Mouse (Mus musculus) neural tube, embryonic 14.5 days (tissue): ENCODE results near the gene Vmn1r22. TPM values are rescaled to one million over a fixed set of nuclear protein-coding genes. Genes with fewer than 3 reads are reported as not detected.
"Not testable (repeated sequence)": the region's sequence is repeated elsewhere in the genome, so short reads cannot be mapped to it uniquely, and the experiment has no call there.

Source experiments
- ATAC-seq: fragments of 200-750 bp; cut with Nextera tagmentation; 2 replicates; pipeline ENCODE4 v1.8.0; 2017; ENCODE audit warnings: low read depth, mild to moderate bottlenecking, moderate TSS enrichment, moderate library complexity
- H3K27ac ChIP-seq: fragments of 300-500 bp; sonication (generic); 2 replicates; pipeline ENCODE4 v1.5.1; 2014; ENCODE audit warnings: low read depth, mild to moderate bottlenecking, control low read depth, low read length, moderate library complexity, mixed read lengths
- H3K27me3 ChIP-seq: fragments of 300-500 bp; sonication (generic); 2 replicates; pipeline ENCODE4 v1.6.1; 2014; ENCODE audit warnings: low read length; ENCODE audit not compliant: control insufficient read depth, insufficient read depth
- H3K36me3 ChIP-seq: fragments of 300-500 bp; sonication (generic); 2 replicates; pipeline ENCODE4 v1.6.1; 2014; ENCODE audit warnings: low read length, mixed read lengths; ENCODE audit not compliant: control insufficient read depth, insufficient read depth
- H3K4me1 ChIP-seq: fragments of 300-500 bp; sonication (generic); 2 replicates; pipeline ENCODE4 v1.6.1; 2014; ENCODE audit warnings: low read length; ENCODE audit not compliant: control insufficient read depth, insufficient read depth
- H3K4me2 ChIP-seq: fragments of 300-500 bp; sonication (generic); 2 replicates; pipeline ENCODE4 v1.6.1; 2014; ENCODE audit warnings: mild to moderate bottlenecking, low read depth, low read length, control low read depth
- H3K4me3 ChIP-seq: fragments of 300-500 bp; sonication (generic); 2 replicates; pipeline ENCODE4 v1.5.1; 2014; ENCODE audit warnings: low read depth, low read length, control low read depth, mixed read lengths
- H3K9ac ChIP-seq: fragments of 300-500 bp; sonication (generic); replicated peaks from 2 replicates; pipeline ENCODE4 v1.6.1; 2014; ENCODE audit warnings: low read depth, mild to moderate bottlenecking, control low read depth, low read length, mixed read lengths
- H3K9me3 ChIP-seq: fragments of 300-500 bp; sonication (generic); 2 replicates; pipeline ENCODE4 v1.6.1; 2016; ENCODE audit warnings: low read length; ENCODE audit not compliant: control insufficient read depth
- WGBS: fragments of 180-500 bp; shearing (Covaris S2); extraction: QIAGEN DNeasy Blood & Tissue Kit; methylation state at CpG from one replicate; pipeline ENCODE4 v1.1.7; 2014; 5-methylcytosine and 5-hydroxymethylcytosine counted together
- polyA plus RNA-seq: library from polyadenylated mRNA; unstranded; fragments of >200 nt; fragmentation: Nextera tagmentation; extraction: Ambion mirVana; gene quantifications from 2 replicates; pipeline ENCODE4 v1.2.1, GENCODE M21; 2014

Vmn1r22 gene
- not detected in 2 replicates for polyA plus RNA-seq

DNA sequence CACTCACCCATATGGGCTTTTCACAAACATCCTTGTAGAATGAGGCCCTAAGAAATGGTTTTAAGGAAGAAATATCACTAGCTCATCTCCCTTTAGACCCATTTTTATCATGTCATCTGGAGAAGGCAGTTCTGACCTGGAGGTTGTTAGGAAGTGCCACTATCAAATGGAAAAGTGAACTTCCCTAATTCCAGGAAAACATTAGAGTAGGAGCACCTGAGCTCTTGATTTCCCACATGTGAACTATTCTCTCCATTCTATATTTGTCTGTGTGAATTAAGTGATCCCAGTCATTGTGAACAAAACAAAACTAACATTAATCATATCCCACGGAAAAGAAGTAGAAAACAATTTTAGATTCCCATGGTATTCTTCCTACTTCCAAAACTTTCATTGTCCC lies at the start of gene Vmn1r22:
Vmn1r22 (minus strand) TSS at position 101 of the 400 bp plus-strand sequence.
- no peaks in the 10 kb centered on the region for H3K9me3 ChIP-seq
- no peak within 1 kb of the TSS for H3K4me3 ChIP-seq
- H3K4me2 ChIP-seq: no peak within 1 kb of the TSS
- ATAC-seq: no peak
- H3K9ac ChIP-seq: no peak within 1 kb of the TSS
- no peaks in the 10 kb centered on the region for H3K27me3 ChIP-seq
- H3K4me1 ChIP-seq: no peaks in the 10 kb centered on the region
- H3K36me3 ChIP-seq: no peaks in the 10 kb centered on the region
- WGBS: 79% methylated on average over 1 of the region's 1 CpGs
- H3K27ac ChIP-seq: no peak within 1 kb of the TSS

DNA sequence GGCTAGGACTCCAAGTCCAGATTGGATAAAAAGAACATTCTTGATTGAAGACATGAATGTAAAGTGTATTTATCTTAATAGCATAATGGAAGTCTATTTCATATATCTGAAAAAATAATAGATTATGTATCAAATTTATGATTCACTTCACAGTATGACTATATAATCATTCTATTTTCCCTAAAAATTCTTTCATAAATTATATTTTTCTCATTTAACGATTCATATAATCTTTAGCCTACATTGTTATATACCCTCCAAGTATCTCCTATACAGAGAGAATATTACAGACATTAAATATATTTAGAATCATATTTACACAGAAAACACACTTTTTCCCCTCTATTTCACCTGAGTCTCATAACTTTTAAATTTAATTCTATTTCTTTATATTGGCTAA lies 18.9 kb upstream of the Vmn1r22 start, which contains the start of gene Vmn1r23:
Vmn1r23 (minus strand) TSS at position 101 of the 400 bp plus-strand sequence.
- H3K4me3 ChIP-seq: no peak within 1 kb of the TSS
- no peak for ATAC-seq

DNA sequence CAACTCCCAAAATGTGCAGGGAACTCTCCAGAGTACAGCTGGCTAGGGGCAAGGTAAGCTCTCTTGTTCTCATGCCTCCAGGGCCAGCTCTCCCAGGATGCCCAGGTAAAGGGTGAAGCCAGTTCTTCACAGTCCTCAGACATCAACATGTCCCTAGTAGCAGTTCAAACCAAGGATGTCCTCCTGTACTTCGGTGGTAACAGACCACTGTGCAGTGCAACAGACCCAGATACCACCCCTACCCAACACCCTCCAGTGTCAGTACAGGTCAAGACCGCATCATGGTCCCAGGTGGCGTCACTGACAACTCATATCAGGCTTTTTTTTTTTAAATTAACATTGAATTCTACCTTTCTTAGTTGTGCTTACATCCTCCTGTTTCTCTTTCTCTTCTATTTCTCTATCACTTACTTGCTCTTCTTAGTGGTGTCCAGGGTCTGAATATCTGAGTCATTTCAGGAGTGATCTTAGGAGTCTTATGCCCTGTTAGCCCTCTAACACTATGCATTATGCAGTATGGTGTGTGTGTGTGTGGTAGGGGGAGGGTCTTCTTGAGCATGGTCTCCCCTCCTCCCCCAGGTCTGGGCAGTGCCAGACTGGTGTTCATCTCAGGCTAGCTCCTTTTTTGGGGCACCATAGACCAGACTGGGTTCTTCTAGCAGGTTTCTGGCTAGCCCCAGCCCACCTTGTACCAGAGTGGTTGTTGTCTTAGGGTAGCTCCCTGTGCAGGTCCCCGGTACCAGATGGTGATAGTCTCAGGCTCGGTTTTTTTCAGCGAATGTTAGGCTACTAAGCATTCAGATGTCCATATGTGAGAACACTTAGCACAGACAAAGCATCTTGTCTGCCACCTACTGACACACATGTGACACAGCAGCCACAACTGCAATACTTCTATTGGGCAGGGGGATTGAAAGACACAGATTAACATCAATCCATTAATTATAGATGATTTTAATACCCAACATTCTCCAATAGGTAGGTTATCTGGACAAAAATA lies 48.5 kb downstream of the Vmn1r22 start:
- Histone ChIP-seq H3K9me3 (no peaks in the 10 kb centered on the region), H3K4me2 (0 out of 2 replicates have a peak overlapping the region, but pooled peaks have one; percentile 12), H3K27me3 (no peaks in the 10 kb centered on the region), H3K36me3 (no peaks in the 10 kb centered on the region), H3K9ac (no peak overlapping the region), H3K4me3 (no peak overlapping the region), H3K4me1 (no peaks in the 10 kb centered on the region), H3K27ac (no peak overlapping the region)
- ATAC-seq: peak; percentile 97
- WGBS: 53% methylated on average over 6 of the region's 6 CpGs

More for the DNA sequence above, 18.9 kb upstream of the Vmn1r22 start, which contains the start of gene Vmn1r23:
- no peak within 1 kb of the TSS for H3K4me2 ChIP-seq
- 96% methylated on average over 1 of the region's 1 CpGs for WGBS
- no peaks in the 10 kb centered on the region for H3K9me3 ChIP-seq
- no peak within 1 kb of the TSS for H3K9ac ChIP-seq
- H3K4me1 ChIP-seq: no peaks in the 10 kb centered on the region
- no peaks in the 10 kb centered on the region for H3K27me3 ChIP-seq
- H3K27ac ChIP-seq: no peak within 1 kb of the TSS
- H3K36me3 ChIP-seq: no peaks in the 10 kb centered on the region

DNA sequence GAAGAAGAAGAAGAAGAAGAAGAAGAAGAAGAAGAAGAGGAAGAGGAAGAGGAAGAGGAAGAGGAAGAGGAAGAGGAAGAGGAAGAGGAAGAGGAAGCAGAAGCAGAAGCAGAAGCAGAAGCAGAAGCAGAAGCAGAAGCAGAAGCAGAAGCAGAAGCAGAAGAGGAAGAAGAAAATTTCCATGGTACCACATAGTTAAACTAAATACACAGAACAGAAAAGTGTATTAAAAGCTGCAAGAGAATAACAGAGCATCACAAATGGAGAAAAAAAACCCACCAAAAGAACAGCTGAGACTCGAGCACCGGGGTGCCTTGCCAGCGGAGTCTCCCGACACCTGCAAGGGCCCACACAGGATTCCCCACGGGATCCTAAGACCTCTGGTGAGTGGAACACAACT lies 56.7 kb downstream of the Vmn1r22 start:
- not testable (repeated sequence) for ATAC-seq, H3K4me2 ChIP-seq, H3K9me3 ChIP-seq, H3K4me3 ChIP-seq, H3K9ac ChIP-seq, H3K36me3 ChIP-seq, H3K27me3 ChIP-seq, H3K27ac ChIP-seq, H3K4me1 ChIP-seq
- WGBS: 91% methylated on average over 5 of the region's 5 CpGs

DNA sequence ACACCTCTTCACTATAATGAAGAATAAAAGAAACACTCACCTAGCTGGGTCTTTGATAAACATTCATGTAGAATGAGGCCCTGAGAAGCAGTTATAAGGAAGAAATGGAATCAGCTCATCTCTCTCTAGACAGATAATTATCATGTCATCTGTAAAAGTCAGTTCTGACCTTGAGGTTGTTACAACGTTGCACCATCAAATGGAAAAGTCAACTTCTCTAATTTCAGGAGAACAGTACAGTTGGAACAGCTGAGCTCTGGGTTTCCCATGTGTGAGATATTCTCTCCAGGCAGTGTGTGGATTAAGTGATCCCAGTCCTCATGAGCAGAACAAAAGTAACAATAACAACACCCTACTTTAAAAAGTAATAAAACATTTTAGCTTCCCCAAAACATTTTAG lies 57.5 kb downstream of the Vmn1r22 start, which contains the start of gene Vmn1r21:
Vmn1r21 (minus strand) TSS at position 58 of the 400 bp plus-strand sequence.
- 73% methylated on average over 1 of the region's 1 CpGs for WGBS
- ATAC-seq: no peak
- Histone ChIP-seq H3K9me3 (no peaks in the 10 kb centered on the region), H3K4me3 (no peak within 1 kb of the TSS), H3K9ac (no peak within 1 kb of the TSS), H3K4me2 (no peak within 1 kb of the TSS), H3K36me3 (no peaks in the 10 kb centered on the region), H3K27me3 (no peaks in the 10 kb centered on the region), H3K4me1 (no peaks in the 10 kb centered on the region), H3K27ac (no peak within 1 kb of the TSS)

Other genes starting within 250 kb of the Vmn1r22 start
- gene Pyurf, start 215.9 kb downstream of the Vmn1r22 start, polyA plus RNA-seq: 20.4 and 21.8 TPM in 2 replicates
- 96.8 and 100 TPM in 2 replicates for gene Lancl2, start 205.5 kb downstream of the Vmn1r22 start, polyA plus RNA-seq
- gene Vopp1, start 82.9 kb downstream of the Vmn1r22 start, polyA plus RNA-seq: 91.4 and 148 TPM in 2 replicates
- gene Vmn1r21, start 57.7 kb downstream of the Vmn1r22 start, polyA plus RNA-seq: 0.16 TPM in 1 of 2 replicates, not detected in the other
- not detected in 2 replicates for gene Vmn1r23, start 18.8 kb upstream of the Vmn1r22 start, polyA plus RNA-seq
- not detected in 2 replicates for gene Vmn1r24, start 53.5 kb upstream of the Vmn1r22 start, polyA plus RNA-seq
- gene Vmn1r25, start 72.8 kb upstream of the Vmn1r22 start, polyA plus RNA-seq: not detected in 2 replicates
- gene Vmn1r26, start 107.1 kb upstream of the Vmn1r22 start, polyA plus RNA-seq: not detected in 2 replicates